Mouse (Mus musculus) ES-E14 (cell line): ENCODE measurements around the gene Bsn.

ENCODE experiments used
- CHD2 ChIP-seq: IDR thresholded peaks from 2 replicates; pipeline ENCODE4 v1.6.1; 2014; ENCODE audit warnings: mild to moderate bottlenecking, low read depth, low read length, inconsistent platforms
- HCFC1 ChIP-seq: IDR thresholded peaks from 2 replicates; pipeline ENCODE4 v1.6.1; 2012; ENCODE audit warnings: low read length, inconsistent platforms, borderline replicate concordance; ENCODE audit not compliant: insufficient read depth
- MAFK ChIP-seq: IDR thresholded peaks from 2 replicates; pipeline ENCODE4 v1.6.1; 2014; ENCODE audit warnings: mild to moderate bottlenecking, low read depth, low read length, inconsistent platforms; ENCODE audit not compliant: insufficient read depth
- ZC3H11A ChIP-seq: IDR thresholded peaks from 2 replicates; pipeline ENCODE4 v1.6.1; 2012; ENCODE audit warnings: low read depth, mild to moderate bottlenecking, inconsistent platforms, low read length, borderline replicate concordance
- ZNF384 ChIP-seq: IDR thresholded peaks from 2 replicates; pipeline ENCODE4 v1.6.1; 2012; ENCODE audit warnings: low read depth, low read length, inconsistent platforms

- no peak for TF ChIP-seq ZC3H11A
- no peak for TF ChIP-seq HCFC1
- TF ChIP-seq CHD2: no peak
- TF ChIP-seq MAFK: no peak
- TF ChIP-seq ZNF384: no peak
Observed at GRCm38 (mm10) chr9:108143470-108143869, 46.7 kb downstream of the Bsn start.
